Mouse (Mus musculus) forebrain, embryonic 15.5 days (tissue): ENCODE results near the gene Prpf18. TPM values are rescaled to one million over a fixed set of nuclear protein-coding genes. Genes with fewer than 3 reads are reported as not detected.

Experiments used
- ATAC-seq: fragments of 200-750 bp; cut with Nextera tagmentation; replicated peaks from 2 replicates; pipeline ENCODE4 v1.8.0; 2017; ENCODE audit warnings: mild to moderate bottlenecking, moderate TSS enrichment, moderate library complexity
- H3K27ac ChIP-seq: fragments of 300-500 bp; sonication (generic); replicated peaks from 2 replicates; pipeline ENCODE4 v1.5.1; 2015; ENCODE audit warnings: mild to moderate bottlenecking, inconsistent platforms
- H3K27me3 ChIP-seq: fragments of 300-500 bp; sonication (generic); 2 replicates; pipeline ENCODE4 v1.6.1; 2015; ENCODE audit warnings: inconsistent platforms
- H3K36me3 ChIP-seq: fragments of 300-500 bp; sonication (generic); 2 replicates; pipeline ENCODE4 v1.6.1; 2015; ENCODE audit warnings: mild to moderate bottlenecking, inconsistent platforms
- H3K4me1 ChIP-seq: fragments of 300-500 bp; sonication (generic); 2 replicates; pipeline ENCODE4 v1.6.1; 2015; ENCODE audit warnings: inconsistent platforms
- H3K4me2 ChIP-seq: fragments of 300-500 bp; sonication (generic); replicated peaks from 2 replicates; pipeline ENCODE4 v1.6.1; 2015; ENCODE audit warnings: mild to moderate bottlenecking, inconsistent platforms
- H3K4me3 ChIP-seq: fragments of 300-500 bp; sonication (generic); 2 replicates; pipeline ENCODE4 v1.5.1; 2015; ENCODE audit warnings: mild to moderate bottlenecking, inconsistent platforms
- H3K9ac ChIP-seq: fragments of 300-500 bp; sonication (generic); replicated peaks from 2 replicates; pipeline ENCODE4 v1.6.1; 2015; ENCODE audit warnings: mild to moderate bottlenecking, inconsistent platforms
- H3K9me3 ChIP-seq: fragments of 300-500 bp; sonication (generic); 2 replicates; pipeline ENCODE4 v1.6.1; 2016; ENCODE audit warnings: inconsistent platforms
- WGBS: fragments of 180-500 bp; shearing (Covaris S2); methylation state at CpG from one replicate; pipeline ENCODE4 v1.1.7; 2015; ENCODE audit warnings: mixed read lengths; 5-methylcytosine and 5-hydroxymethylcytosine counted together
- polyA plus RNA-seq: library from polyadenylated mRNA; unstranded; fragments of >200 nt; fragmentation: Nextera tagmentation; extraction: Ambion mirVana; gene quantifications from 2 replicates; pipeline ENCODE4 v1.2.1, GENCODE M21; 2015

Gene Prpf18
- polyA plus RNA-seq, 1 experiment from 2014 or later, result 55.2 TPM

GRCm38 (mm10) chr2:4587685-4588409 lies 64.1 kb downstream of the Prpf18 start:
- Histone ChIP-seq H3K4me1 (no peaks in the 10 kb centered on the region), H3K27me3 (no peaks in the 10 kb centered on the region), H3K4me2 (no peak overlapping the region), H3K9ac (no peak overlapping the region), H3K4me3 (no peak overlapping the region), H3K36me3 (peaks cover 52% of the 10 kb centered on the region), H3K27ac (no peak overlapping the region), H3K9me3 (no peaks in the 10 kb centered on the region)
- WGBS, result 74% methylated on average over 13 of the region's 13 CpGs
- ATAC-seq, result no peak

GRCm38 (mm10) chr2:4586245-4586644 lies 65.7 kb downstream of the Prpf18 start:
- peaks cover 43% of the 10 kb centered on the region for H3K36me3 ChIP-seq
- H3K4me2 ChIP-seq, result no peak overlapping the region
- H3K27me3 ChIP-seq, result no peaks in the 10 kb centered on the region
- WGBS, result 83% methylated on average over 11 of the region's 11 CpGs
- H3K27ac ChIP-seq, result no peak overlapping the region
- no peak for ATAC-seq
- H3K4me1 ChIP-seq, result no peaks in the 10 kb centered on the region
- H3K9ac ChIP-seq, result no peak overlapping the region
- no peak overlapping the region for H3K4me3 ChIP-seq
- no peaks in the 10 kb centered on the region for H3K9me3 ChIP-seq

GRCm38 (mm10) chr2:4584252-4584651 lies 67.7 kb downstream of the Prpf18 start:
- no peaks in the 10 kb centered on the region for H3K9me3 ChIP-seq
- H3K9ac ChIP-seq, result no peak overlapping the region
- ATAC-seq, result no peak
- no peak overlapping the region for H3K4me2 ChIP-seq
- peaks cover 33% of the 10 kb centered on the region for H3K36me3 ChIP-seq
- WGBS, result 83% methylated on average over 5 of the region's 5 CpGs
- 0 out of 2 replicates have a peak, but pooled peaks cover 4% of the 10 kb centered on the region for H3K4me1 ChIP-seq
- H3K27ac ChIP-seq, result no peak overlapping the region
- no peak overlapping the region for H3K4me3 ChIP-seq
- no peaks in the 10 kb centered on the region for H3K27me3 ChIP-seq

- WGBS, result 83% methylated on average over 2 of the region's 2 CpGs
- no peak overlapping the region for H3K27ac ChIP-seq
- H3K4me1 ChIP-seq, result 0 out of 2 replicates have a peak, but pooled peaks cover 7% of the 10 kb centered on the region
- H3K4me2 ChIP-seq, result no peak overlapping the region
- no peak for ATAC-seq
- H3K27me3 ChIP-seq, result no peaks in the 10 kb centered on the region
- H3K9me3 ChIP-seq, result no peaks in the 10 kb centered on the region
- peaks cover 27% of the 10 kb centered on the region for H3K36me3 ChIP-seq
- H3K9ac ChIP-seq, result no peak overlapping the region
- no peak overlapping the region for H3K4me3 ChIP-seq
These were observed 69.0 kb downstream of the Prpf18 start for GRCm38 (mm10) chr2:4582930-4583329.

DNA sequence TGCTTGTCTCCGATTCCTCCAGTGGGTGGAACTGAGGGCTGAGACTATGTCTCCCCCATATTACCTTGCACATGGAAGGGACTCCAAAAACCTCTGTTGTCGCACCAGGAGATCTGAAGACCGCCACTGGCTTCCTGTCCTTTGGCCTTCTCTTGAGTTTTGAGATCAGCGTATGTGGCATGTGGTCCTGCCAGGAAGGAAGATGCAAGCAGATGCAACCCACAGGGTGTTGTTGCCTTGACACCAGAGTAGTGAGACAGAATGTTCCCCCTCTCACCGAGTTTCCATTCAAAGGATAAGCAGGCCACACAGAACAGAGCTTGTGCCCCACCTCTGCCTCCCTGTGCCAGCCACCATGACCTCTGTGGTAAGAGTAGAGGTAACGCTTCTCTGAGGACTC lies 71.2 kb downstream of the Prpf18 start:
- H3K27ac ChIP-seq, result no peak overlapping the region
- WGBS, result 76% methylated on average over 6 of the region's 6 CpGs
- no peak overlapping the region for H3K9ac ChIP-seq
- peaks cover 23% of the 10 kb centered on the region for H3K36me3 ChIP-seq
- no peak overlapping the region for H3K4me3 ChIP-seq
- 0 out of 2 replicates have a peak, but pooled peaks cover 7% of the 10 kb centered on the region for H3K4me1 ChIP-seq
- H3K4me2 ChIP-seq, result no peak overlapping the region
- H3K27me3 ChIP-seq, result no peaks in the 10 kb centered on the region
- no peak for ATAC-seq
- no peaks in the 10 kb centered on the region for H3K9me3 ChIP-seq

GRCm38 (mm10) chr2:4579357-4580068 lies 72.4 kb downstream of the Prpf18 start:
- Histone ChIP-seq H3K4me2 (no peak overlapping the region), H3K27me3 (no peaks in the 10 kb centered on the region), H3K4me3 (no peak overlapping the region), H3K9ac (no peak overlapping the region), H3K9me3 (no peaks in the 10 kb centered on the region), H3K36me3 (peaks cover 34% of the 10 kb centered on the region), H3K4me1 (0 out of 2 replicates have a peak, but pooled peaks cover 7% of the 10 kb centered on the region), H3K27ac (peak overlapping the region; percentile 4; the same call in 1 of the 2 replicates)
- no peak for ATAC-seq
- WGBS, result 74% methylated on average over 8 of the region's 8 CpGs

DNA sequence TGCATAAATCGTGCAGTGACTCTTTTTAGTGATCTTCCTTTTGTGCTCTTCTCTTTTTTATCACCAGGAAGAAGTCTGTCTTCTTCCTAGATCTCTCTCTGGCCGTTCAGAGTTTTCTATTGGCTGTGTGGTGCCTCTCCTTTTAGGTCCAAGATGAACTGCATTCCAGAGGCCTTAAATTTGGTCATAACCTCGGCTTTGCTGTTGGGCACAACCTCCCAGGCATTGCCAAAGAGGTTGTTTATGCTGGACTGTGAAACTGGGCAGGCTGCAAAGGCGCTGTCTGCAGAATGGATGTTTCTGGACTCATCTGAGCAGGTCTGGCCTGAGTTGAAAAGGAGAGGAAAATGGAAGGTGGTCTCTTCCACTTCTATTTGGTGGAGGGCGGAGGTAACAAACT lies 73.6 kb downstream of the Prpf18 start:
- no peak overlapping the region for H3K4me3 ChIP-seq
- peaks cover 47% of the 10 kb centered on the region for H3K36me3 ChIP-seq
- no peak for ATAC-seq
- no peaks in the 10 kb centered on the region for H3K27me3 ChIP-seq
- H3K4me1 ChIP-seq, result 0 out of 2 replicates have a peak, but pooled peaks cover 7% of the 10 kb centered on the region
- no peak overlapping the region for H3K9ac ChIP-seq
- H3K27ac ChIP-seq, result no peak overlapping the region
- H3K9me3 ChIP-seq, result no peaks in the 10 kb centered on the region
- 90% methylated on average over 5 of the region's 5 CpGs for WGBS
- H3K4me2 ChIP-seq, result no peak overlapping the region

GRCm38 (mm10) chr2:4575975-4576374 lies 75.9 kb downstream of the Prpf18 start:
- Histone ChIP-seq H3K27me3 (no peaks in the 10 kb centered on the region), H3K36me3 (peaks cover 53% of the 10 kb centered on the region), H3K27ac (no peak overlapping the region), H3K4me1 (0 out of 2 replicates have a peak, but pooled peaks cover 7% of the 10 kb centered on the region), H3K9ac (no peak overlapping the region), H3K4me2 (no peak overlapping the region), H3K9me3 (no peaks in the 10 kb centered on the region), H3K4me3 (no peak overlapping the region)
- ATAC-seq, result no peak
- WGBS, result 86% methylated on average over 7 of the region's 7 CpGs

GRCm38 (mm10) chr2:4575163-4575562 lies 76.8 kb downstream of the Prpf18 start:
- peaks cover 53% of the 10 kb centered on the region for H3K36me3 ChIP-seq
- 0 out of 2 replicates have a peak, but pooled peaks cover 7% of the 10 kb centered on the region for H3K4me1 ChIP-seq
- H3K9ac ChIP-seq, result no peak overlapping the region
- no peak overlapping the region for H3K4me2 ChIP-seq
- H3K27ac ChIP-seq, result no peak overlapping the region
- H3K9me3 ChIP-seq, result no peaks in the 10 kb centered on the region
- H3K4me3 ChIP-seq, result no peak overlapping the region
- ATAC-seq, result no peak
- 67% methylated on average over 2 of the region's 2 CpGs for WGBS
- no peaks in the 10 kb centered on the region for H3K27me3 ChIP-seq

DNA sequence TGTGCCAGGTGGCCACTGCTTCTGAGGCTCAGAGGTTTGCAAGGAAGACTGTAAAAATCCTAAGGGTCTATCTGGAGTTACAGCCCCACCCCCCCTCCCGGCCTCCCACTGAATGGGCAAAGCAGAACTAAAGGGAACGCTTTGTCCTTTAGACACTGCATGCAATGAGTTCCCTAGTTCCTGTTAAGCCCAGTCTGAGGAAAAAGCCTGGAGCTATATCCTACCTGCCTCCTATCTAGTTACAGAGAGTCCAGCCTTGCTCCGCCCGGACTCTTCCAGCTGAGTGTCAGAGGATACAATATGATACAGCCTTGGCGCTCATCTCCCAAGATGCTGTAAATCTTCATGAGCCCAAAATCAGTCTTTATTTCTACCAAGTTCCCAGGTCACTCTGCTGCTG lies 77.7 kb downstream of the Prpf18 start:
- no peak overlapping the region for H3K4me3 ChIP-seq
- no peak overlapping the region for H3K27ac ChIP-seq
- no peak for ATAC-seq
- no peaks in the 10 kb centered on the region for H3K9me3 ChIP-seq
- WGBS, result 88% methylated on average over 5 of the region's 5 CpGs
- H3K4me2 ChIP-seq, result no peak overlapping the region
- H3K27me3 ChIP-seq, result no peaks in the 10 kb centered on the region
- no peak overlapping the region for H3K9ac ChIP-seq
- 0 out of 2 replicates have a peak, but pooled peaks cover 3% of the 10 kb centered on the region for H3K4me1 ChIP-seq
- H3K36me3 ChIP-seq, result peaks cover 48% of the 10 kb centered on the region

GRCm38 (mm10) chr2:4573386-4573785 lies 78.5 kb downstream of the Prpf18 start:
- Histone ChIP-seq H3K4me3 (no peak overlapping the region), H3K4me2 (no peak overlapping the region), H3K27ac (no peak overlapping the region), H3K4me1 (no peaks in the 10 kb centered on the region), H3K9me3 (no peaks in the 10 kb centered on the region), H3K9ac (no peak overlapping the region), H3K27me3 (no peaks in the 10 kb centered on the region), H3K36me3 (peaks cover 48% of the 10 kb centered on the region)
- no peak for ATAC-seq
- 57% methylated on average over 4 of the region's 4 CpGs for WGBS

GRCm38 (mm10) chr2:4572498-4573263 lies 79.2 kb downstream of the Prpf18 start:
- H3K9me3 ChIP-seq, result no peaks in the 10 kb centered on the region
- H3K27ac ChIP-seq, result no peak overlapping the region
- no peak overlapping the region for H3K4me3 ChIP-seq
- peaks cover 46% of the 10 kb centered on the region for H3K36me3 ChIP-seq
- H3K27me3 ChIP-seq, result no peaks in the 10 kb centered on the region
- no peak for ATAC-seq
- H3K4me1 ChIP-seq, result no peaks in the 10 kb centered on the region
- 90% methylated on average over 7 of the region's 7 CpGs for whole genome bisulfite sequencing
- H3K4me2 ChIP-seq, result no peak overlapping the region
- H3K9ac ChIP-seq, result no peak overlapping the region
